Mouse (Mus musculus) NIH3T3 (cell line): Measurements from ENCODE around the gene Popdc3.
"Not testable (repeated sequence)": the region's sequence is repeated elsewhere in the genome, so short reads cannot be mapped to it uniquely, and the experiment has no call there.

Experiments
- DNase-seq: peaks from one replicate; pipeline ENCODE4 v3.0.0-alpha.2; 2012; ENCODE audit warnings: low read depth

Popdc3 gene

GRCm38 (mm10) chr10:45177798-45178197 is at the start of gene Popdc3:
Gene Popdc3, plus strand, starts transcription at chr10:45178098.
- not testable (repeated sequence) for DNase-seq

GRCm38 (mm10) chr10:45129105-45129504 is 48.8 kb upstream of the Popdc3 start:
- DNase-seq, result no peak

GRCm38 (mm10) chr10:45130004-45130403 is 47.9 kb upstream of the Popdc3 start:
- no peak for DNase-seq

- peak; percentile 50 for DNase-seq
Measured at GRCm38 (mm10) chr10:45132371-45132770, 45.5 kb upstream of the Popdc3 start.

GRCm38 (mm10) chr10:45136806-45137205 is 41.1 kb upstream of the Popdc3 start:
- DNase-seq, result no peak

- no peak for DNase-seq
Measured at GRCm38 (mm10) chr10:45139910-45140309, 38.0 kb upstream of the Popdc3 start.

- no peak for DNase-seq
Measured at GRCm38 (mm10) chr10:45140474-45141212, 37.3 kb upstream of the Popdc3 start.

GRCm38 (mm10) chr10:45142359-45142758 is 35.5 kb upstream of the Popdc3 start:
- no peak for DNase-seq

- DNase-seq, result no peak
Measured at GRCm38 (mm10) chr10:45144038-45144817, 33.7 kb upstream of the Popdc3 start.

- no peak for DNase-seq
Measured at GRCm38 (mm10) chr10:45146821-45147220, 31.1 kb upstream of the Popdc3 start.

- DNase-seq, result no peak
Measured at GRCm38 (mm10) chr10:45151137-45151536, 26.8 kb upstream of the Popdc3 start.

- no peak for DNase-seq
Measured at GRCm38 (mm10) chr10:45151771-45152692, 25.9 kb upstream of the Popdc3 start.

GRCm38 (mm10) chr10:45154557-45155060 is 23.3 kb upstream of the Popdc3 start:
- DNase-seq, result no peak

- DNase-seq, result no peak
Measured at GRCm38 (mm10) chr10:45165851-45166250, 12.0 kb upstream of the Popdc3 start.

GRCm38 (mm10) chr10:45173927-45174326 is 4.0 kb upstream of the Popdc3 start:
- DNase-seq, result no peak

- no peak for DNase-seq
Measured at GRCm38 (mm10) chr10:45174345-45174744, 3.6 kb upstream of the Popdc3 start.

GRCm38 (mm10) chr10:45180677-45181326 is 2.9 kb downstream of the Popdc3 start:
- DNase-seq, result no peak

GRCm38 (mm10) chr10:45181344-45181743 is 3.4 kb downstream of the Popdc3 start:
- DNase-seq, result peak; percentile 58

- DNase-seq, result no peak
Measured at GRCm38 (mm10) chr10:45185457-45185856, 7.6 kb downstream of the Popdc3 start.

GRCm38 (mm10) chr10:45193330-45194310 is 15.7 kb downstream of the Popdc3 start:
- DNase-seq, result no peak
